Mouse (Mus musculus) B cell, adult (primary cell): Measurements from ENCODE around the gene Ktn1. TPM values are rescaled to one million over a fixed set of nuclear protein-coding genes. Genes with fewer than 3 reads are reported as not detected.

Source experiments
- total RNA-seq: library from RNA; stranded (reverse); gene quantifications from 4 replicates; pipeline ENCODE4 v1.2.4, GENCODE M21; 2023; ENCODE audit not compliant: inconsistent age

The Ktn1 gene
- 110 to 114 TPM (median 110 TPM) in 4 replicates for total RNA-seq

DNA sequence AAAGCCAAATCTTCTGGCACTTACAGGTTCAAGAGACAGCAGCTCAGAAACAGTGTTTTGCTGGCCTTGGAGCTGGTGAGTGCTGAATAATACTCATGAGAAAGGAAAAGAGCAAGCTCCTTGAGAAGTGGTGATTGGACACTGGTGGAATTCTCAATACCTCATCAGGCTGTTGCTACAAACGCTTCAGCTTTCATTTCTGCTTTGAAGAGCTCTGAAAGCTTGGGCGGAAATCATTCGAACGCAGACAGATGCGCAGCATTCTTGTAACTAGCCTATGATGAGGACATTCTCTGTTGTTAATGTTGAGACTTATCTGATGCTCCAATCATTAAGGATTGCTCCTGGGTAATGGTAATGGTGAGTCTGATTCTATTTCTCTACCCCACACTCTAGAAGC, at the start of gene Ktn1:
Gene Ktn1 (plus strand): TSS at position 231 of the 400 bp plus-strand sequence.

Other genes starting within 250 kb of the Ktn1 start
- 5.9 to 10.2 TPM (median 7.4 TPM) in 4 replicates for gene Dlgap5, start 230.0 kb upstream of the Ktn1 start, total RNA-seq
- 13.6 to 19.2 TPM (median 16.5 TPM) in 4 replicates for gene Fbxo34, start 198.0 kb upstream of the Ktn1 start, total RNA-seq
- gene Atg14, start 77.8 kb upstream of the Ktn1 start, total RNA-seq = 22.1 to 36.5 TPM (median 28.3 TPM) in 4 replicates